Mouse (Mus musculus) lung, postnatal 0 days (tissue): ENCODE results near the gene Kcnj10. TPM values are rescaled to one million over a fixed set of nuclear protein-coding genes. Genes with fewer than 3 reads are reported as not detected.
A peak's percentile ranks its signal among the peaks of the same experiment; 100 is the strongest.

Experiments used
- ATAC-seq: fragments of 200-750 bp; cut with Nextera tagmentation; 2 replicates; pipeline ENCODE4 v1.8.0; 2017; ENCODE audit warnings: moderate library complexity
- DNase-seq: peaks from one replicate; pipeline ENCODE4 v3.0.0-alpha.2; 2016; ENCODE audit warnings: low spot score
- H3K27ac ChIP-seq: fragments of 300-500 bp; sonication (generic); 2 replicates; pipeline ENCODE4 v1.5.1; 2014; ENCODE audit warnings: antibody characterized with exemption, mild to moderate bottlenecking, low read length, mixed read lengths
- H3K27me3 ChIP-seq: fragments of 300-500 bp; sonication (generic); replicated peaks from 2 replicates; pipeline ENCODE4 v1.6.1; 2014; ENCODE audit warnings: low read length, mixed read lengths; ENCODE audit not compliant: insufficient read depth
- H3K36me3 ChIP-seq: fragments of 300-500 bp; sonication (generic); 2 replicates; pipeline ENCODE4 v1.6.1; 2014; ENCODE audit warnings: low read length, mixed read lengths; ENCODE audit not compliant: insufficient read depth
- H3K4me1 ChIP-seq: fragments of 300-500 bp; sonication (generic); 2 replicates; pipeline ENCODE4 v1.6.1; 2014; ENCODE audit warnings: antibody characterized with exemption, low read depth, low read length, mixed read lengths; ENCODE audit not compliant: insufficient read depth
- H3K4me2 ChIP-seq: fragments of 300-500 bp; sonication (generic); replicated peaks from 2 replicates; pipeline ENCODE4 v1.6.1; 2014; ENCODE audit warnings: low read depth, mild to moderate bottlenecking, low read length, moderate library complexity, mixed read lengths
- H3K4me3 ChIP-seq: fragments of 300-500 bp; sonication (generic); 2 replicates; pipeline ENCODE4 v1.5.1; 2014; ENCODE audit warnings: low read depth, low read length
- H3K9ac ChIP-seq: fragments of 300-500 bp; sonication (generic); replicated peaks from 2 replicates; pipeline ENCODE4 v1.6.1; 2014; ENCODE audit warnings: low read depth, mild to moderate bottlenecking
- H3K9me3 ChIP-seq: fragments of 300-500 bp; sonication (generic); 2 replicates; pipeline ENCODE4 v1.6.1; 2016; ENCODE audit warnings: low read length, mixed read lengths
- CTCF ChIP-seq: IDR thresholded peaks from 2 replicates; pipeline ENCODE4 v1.5.1; 2016; ENCODE audit warnings: antibody characterized with exemption, mild to moderate bottlenecking
- EP300 ChIP-seq: IDR thresholded peaks from 2 replicates; pipeline ENCODE4 v1.6.1; 2016; ENCODE audit warnings: antibody characterized with exemption, mild to moderate bottlenecking, control low read depth
- WGBS: fragments of 180-500 bp; shearing (Covaris S2); extraction: QIAGEN DNeasy Blood & Tissue Kit; methylation state at CpG from one replicate; pipeline ENCODE4 v1.1.7; 2014; 5-methylcytosine and 5-hydroxymethylcytosine counted together
- polyA plus RNA-seq: library from polyadenylated mRNA; unstranded; fragments of >200 nt; fragmentation: Nextera tagmentation; extraction: Ambion mirVana; gene quantifications from 2 replicates; pipeline ENCODE4 v1.2.1, GENCODE M21; 2015

Kcnj10 gene
- polyA plus RNA-seq, result 0.04 TPM in 2 replicates

DNA sequence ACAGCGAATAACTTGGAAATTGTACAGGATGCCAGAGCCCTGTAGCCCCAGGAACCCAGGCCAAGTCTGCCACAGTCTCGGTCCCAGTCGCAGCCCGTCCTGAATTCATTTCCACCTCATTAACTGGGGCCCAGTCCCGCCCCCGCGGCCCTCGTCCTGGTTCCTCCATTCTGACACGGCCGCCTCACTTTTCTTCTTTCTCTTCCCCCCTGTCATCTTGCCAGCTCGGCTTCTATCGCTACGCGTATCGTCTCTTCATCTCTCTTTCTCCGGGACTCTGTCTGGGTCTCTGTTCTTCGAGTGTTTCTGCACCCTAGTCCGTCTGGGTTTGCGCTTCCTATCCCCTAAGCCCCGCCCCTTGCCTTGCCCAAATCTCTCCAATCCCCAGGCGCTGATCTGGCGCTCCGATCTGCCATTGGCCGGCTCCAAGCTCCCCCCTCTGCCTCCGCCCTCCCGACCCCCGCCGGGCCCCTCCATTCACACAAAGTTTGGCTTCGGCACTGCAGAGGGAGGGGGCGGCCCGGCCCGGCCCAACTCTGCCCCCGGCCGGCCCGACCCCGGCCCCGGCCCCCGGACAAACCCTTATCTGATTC is at the start of gene Kcnj10:
Gene Kcnj10 (plus strand): TSS at position 482 of the 593 bp plus-strand sequence.
- no peak within 1 kb of the TSS for H3K9ac ChIP-seq
- no peaks in the 10 kb centered on the region for H3K27me3 ChIP-seq
- H3K9me3 ChIP-seq, result no peaks in the 10 kb centered on the region
- no peaks in the 10 kb centered on the region for H3K36me3 ChIP-seq
- no peak for TF ChIP-seq EP300
- TF ChIP-seq CTCF, result no peak
- H3K4me3 ChIP-seq, result peak within 1 kb of the TSS; percentile 35
- WGBS, result 1% methylated on average over 34 of the region's 38 CpGs
- H3K4me1 ChIP-seq, result no peaks in the 10 kb centered on the region; the same call in 1 of the 2 replicates
- H3K27ac ChIP-seq, result no peak within 1 kb of the TSS
- DNase-seq (peak; percentile 73), ATAC-seq (peak; percentile 85)
- peak within 1 kb of the TSS; percentile 57 for H3K4me2 ChIP-seq

DNA sequence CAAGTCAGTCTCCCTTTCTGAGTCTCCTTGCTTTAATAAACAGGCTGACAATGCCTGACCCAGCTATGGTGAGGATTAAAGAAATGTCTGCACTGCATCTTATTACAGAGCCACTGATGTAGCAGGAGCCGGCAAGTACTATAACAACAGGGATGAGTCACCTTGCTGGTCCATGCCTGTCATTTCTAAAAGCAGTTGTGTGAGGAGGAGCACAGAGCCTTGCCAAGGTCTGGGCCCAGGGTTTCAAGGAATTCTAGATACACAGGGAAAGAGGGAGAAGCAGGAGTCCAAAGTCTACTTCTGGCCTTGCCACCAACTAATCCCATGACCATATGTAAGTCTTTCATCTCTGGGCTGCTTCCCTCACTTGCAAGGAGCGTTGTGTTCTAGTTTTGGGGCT is 48.1 kb upstream of the Kcnj10 start:
- Histone ChIP-seq H3K9ac (no peak overlapping the region), H3K4me2 (no peak overlapping the region), H3K36me3 (no peaks in the 10 kb centered on the region), H3K27me3 (no peaks in the 10 kb centered on the region), H3K4me3 (no peak overlapping the region), H3K9me3 (no peaks in the 10 kb centered on the region), H3K4me1 (peaks cover 4% of the 10 kb centered on the region; the same call in 1 of the 2 replicates), H3K27ac (no peak overlapping the region)
- 92% methylated on average over 2 of the region's 2 CpGs for WGBS
- TF ChIP-seq CTCF (no peak), EP300 (no peak)
- no peak for DNase-seq
- no peak for ATAC-seq

DNA sequence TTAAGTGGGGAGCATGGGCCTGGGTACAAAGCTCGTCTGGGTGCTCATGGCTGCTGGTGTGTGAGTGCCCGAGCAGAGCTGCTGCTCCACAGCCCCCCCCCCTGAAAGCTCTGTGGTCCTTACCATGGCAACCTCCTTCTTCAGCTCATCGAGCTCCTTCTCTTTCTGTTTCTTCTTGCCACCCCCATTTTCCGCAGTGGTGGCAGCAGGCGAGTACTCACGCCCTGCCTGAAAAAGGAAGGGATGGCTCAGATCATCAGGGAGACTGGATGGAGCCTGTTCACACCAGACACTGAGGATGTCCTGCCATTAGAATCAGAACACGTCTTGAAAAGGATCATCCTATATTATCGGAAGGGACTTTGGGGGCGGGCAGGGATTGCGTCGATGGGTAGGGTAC is 47.6 kb upstream of the Kcnj10 start:
- H3K4me1 ChIP-seq, result peaks cover 4% of the 10 kb centered on the region; the same call in 1 of the 2 replicates
- no peak overlapping the region for H3K4me2 ChIP-seq
- WGBS, result 86% methylated on average over 11 of the region's 11 CpGs
- no peaks in the 10 kb centered on the region for H3K9me3 ChIP-seq
- H3K27ac ChIP-seq, result no peak overlapping the region
- no peak for ATAC-seq
- no peak overlapping the region for H3K4me3 ChIP-seq
- H3K36me3 ChIP-seq, result no peaks in the 10 kb centered on the region
- TF ChIP-seq EP300 (no peak), CTCF (no peak)
- no peak for DNase-seq
- H3K27me3 ChIP-seq, result no peaks in the 10 kb centered on the region
- H3K9ac ChIP-seq, result no peak overlapping the region

DNA sequence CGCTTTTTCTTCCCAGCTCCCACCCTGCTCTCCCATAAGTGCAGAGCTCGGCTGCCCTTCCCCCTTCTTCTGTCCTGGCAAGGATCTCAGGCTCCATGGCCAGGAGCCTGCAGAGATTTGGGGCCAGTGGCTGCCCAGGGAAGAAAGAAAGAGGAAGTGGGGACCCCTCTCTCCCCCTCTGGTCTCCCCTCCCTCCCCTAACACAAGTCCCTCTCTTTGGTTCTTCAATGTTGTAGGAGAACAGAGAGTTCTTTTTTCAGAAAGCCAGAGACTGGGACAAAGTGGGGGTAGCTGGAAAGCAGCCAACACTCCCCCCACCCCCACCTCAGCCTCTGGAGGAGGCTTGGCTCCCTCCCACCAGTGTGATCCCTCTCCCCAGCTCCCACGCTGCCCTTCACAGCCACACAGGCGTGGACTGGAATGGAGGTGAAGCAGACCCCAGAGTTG is 45.2 kb upstream of the Kcnj10 start:
- DNase-seq (peak; percentile 17), ATAC-seq (no peak)
- H3K36me3 ChIP-seq, result no peaks in the 10 kb centered on the region
- no peak overlapping the region for H3K9ac ChIP-seq
- TF ChIP-seq EP300 (no peak), CTCF (no peak)
- peaks cover 4% of the 10 kb centered on the region; the same call in 1 of the 2 replicates for H3K4me1 ChIP-seq
- peak overlapping the region; percentile 1; the same call in 1 of the 2 replicates for H3K4me3 ChIP-seq
- 0 out of 2 replicates have a peak overlapping the region, but pooled peaks have one; percentile 32 for H3K27ac ChIP-seq
- H3K27me3 ChIP-seq, result no peaks in the 10 kb centered on the region
- peak overlapping the region; percentile 43 for H3K4me2 ChIP-seq
- no peaks in the 10 kb centered on the region for H3K9me3 ChIP-seq
- WGBS, result 37% methylated on average over 4 of the region's 4 CpGs

DNA sequence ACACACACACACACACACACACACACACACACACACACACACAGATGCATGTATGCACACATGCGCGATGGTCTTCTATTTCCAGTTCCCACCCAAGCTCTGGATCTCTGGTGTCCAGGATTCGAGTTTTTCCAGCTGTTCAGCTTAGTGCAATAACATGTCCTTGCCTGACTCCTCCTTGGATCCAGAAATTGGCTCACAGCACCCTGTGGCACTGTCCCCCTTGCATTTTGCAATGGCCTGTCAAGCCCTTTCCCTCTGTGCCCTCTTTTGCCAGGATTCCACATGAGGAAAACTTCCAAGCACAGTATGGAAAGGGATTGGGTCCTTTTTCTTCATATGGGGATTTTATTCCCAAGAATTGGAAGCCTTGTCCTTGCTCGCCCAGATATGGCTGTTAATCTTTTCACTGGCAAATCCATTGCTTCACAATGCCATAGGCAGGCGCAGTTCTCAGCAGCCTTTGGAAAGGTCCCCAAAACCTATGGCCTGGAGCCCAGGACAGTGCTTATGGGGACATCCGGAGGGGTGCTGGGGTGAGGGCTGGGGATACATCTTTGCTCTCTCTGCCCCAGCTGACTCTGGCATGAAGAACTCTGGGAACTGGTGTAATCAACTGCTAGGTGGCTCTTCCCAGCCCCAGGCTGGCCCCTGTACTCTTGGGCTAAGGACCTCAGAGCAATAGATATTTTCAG is 44.0 kb upstream of the Kcnj10 start:
- Histone ChIP-seq H3K36me3 (no peaks in the 10 kb centered on the region), H3K27ac (peak overlapping the region; percentile 54), H3K4me3 (peak overlapping the region; percentile 35), H3K27me3 (no peaks in the 10 kb centered on the region), H3K4me1 (peaks cover 4% of the 10 kb centered on the region; the same call in 1 of the 2 replicates), H3K9ac (no peak overlapping the region), H3K4me2 (peak overlapping the region; percentile 43), H3K9me3 (no peaks in the 10 kb centered on the region)
- TF ChIP-seq EP300, result no peak
- TF ChIP-seq CTCF, result no peak
- WGBS, result 64% methylated on average over 6 of the region's 6 CpGs
- peak; percentile 79 for DNase-seq
- ATAC-seq, result peak; percentile 64
